Mouse (Mus musculus) lung, adult 2 months (tissue): ENCODE measurements around the gene Lamtor3.

Experiments used
- CTCF ChIP-seq: fragments of 200-500 bp; IDR thresholded peaks from 2 replicates; pipeline ENCODE4 v1.5.1; 2011; ENCODE audit warnings: mild to moderate bottlenecking, low read length, control low read depth; ENCODE audit not compliant: insufficient read depth
- POLR2A ChIP-seq: fragments of 200-500 bp; IDR thresholded peaks from 2 replicates; pipeline ENCODE4 v1.6.1; 2011; ENCODE audit warnings: low read depth, mild to moderate bottlenecking, control low read depth, low read length, borderline replicate concordance; ENCODE audit errors: extremely low read depth

- TF ChIP-seq POLR2A: no peak
- TF ChIP-seq CTCF: no peak
These were observed 59.3 kb downstream of the Lamtor3 start for GRCm38 (mm10) chr3:137977629-137978041.
